Mouse (Mus musculus): ENCODE results near the gene Gm12258. TPM values are rescaled to one million over a fixed set of nuclear protein-coding genes. Genes with fewer than 3 reads are reported as not detected.

The Gm12258 gene
- total and polyA plus RNA-seq, 3 experiments = 1.4 to 3.1 (median 1.6) TPM

GRCm38 (mm10) chr11:58904838-58905237 is 57.9 kb downstream of the Gm12258 start:
- no peak overlapping the region for H3K27ac ChIP-seq (ENCODE audit: insufficient read depth, low read depth)
- peak overlapping the region in 1 of 3 experiments; percentile 82 for H3K4me3 ChIP-seq (replicated peaks in 1 of 3; ENCODE audit: low read depth in 2 of 3, low read length in 2 of 3, poor library complexity in 1 of 3)
- H3K36me3 ChIP-seq (replicated peaks in 1 of 2; ENCODE audit: control insufficient read depth in 1 of 2, insufficient read depth in 1 of 2, low read length in 1 of 2) = peaks cover 16 to 24% of the 10 kb centered on the region in 2 experiments
- peak; percentile 95 for TF ChIP-seq ZNF384 (IDR thresholded peaks at IDR 0.05; ENCODE audit: low read depth, low read length)
- 0 out of 2 replicates have a peak, but pooled peaks have one; percentile 34 for TF ChIP-seq TBP (conservative IDR thresholded peaks at IDR 0.05; ENCODE audit: low read depth, low read length)
- no peak for TF ChIP-seq ELF1 (IDR thresholded peaks at IDR 0.05; ENCODE audit: low read depth, low read length)
- TF ChIP-seq CHD2 (IDR thresholded peaks at IDR 0.05; ENCODE audit: low read length) = no peak
- H3K79me2 ChIP-seq (replicated peaks; ENCODE audit: control insufficient read depth, extremely low read depth, insufficient read depth, poor library complexity, severe bottlenecking) = peaks cover 4% of the 10 kb centered on the region; the same call in 1 of the 2 replicates
- dilution Hi-C loops (cut with MboI; ENCODE audit: extremely low pct_ligation_motif_present, extremely low pct_unique_long_range_greater_than_20kb, low sequenced_read_pairs) (no loop called here), in situ Hi-C loops (cut with MboI; ENCODE audit: low pct_ligation_motif_present, low pct_unique_long_range_greater_than_20kb, low sequenced_read_pairs) (no loop called here)
- DNase-seq (ENCODE audit: extremely low read depth) = peak; percentile 81
- no peaks in the 10 kb centered on the region for H3K9me3 ChIP-seq (replicated peaks; ENCODE audit: low read length)
- 0 out of 2 replicates have a peak overlapping the region, but pooled peaks have one; percentile 32 for H3K4me2 ChIP-seq (ENCODE audit: insufficient read depth, low read depth, poor library complexity, severe bottlenecking)
- H3K4me1 ChIP-seq (ENCODE audit: control insufficient read depth in 1 of 2, insufficient read depth in 2 of 2) = peaks cover 9 to 32% of the 10 kb centered on the region in 2 experiments
- H3K27me3 ChIP-seq (replicated peaks) = peaks cover 12% of the 10 kb centered on the region
- H3K9ac ChIP-seq (ENCODE audit: insufficient read depth, low read depth) = no peak overlapping the region

Other genes with a start within 250 kb of the Gm12258 start
Only the 20 nearest of the 23 such genes appear.
- gene Olfr322, start 188.4 kb upstream of the Gm12258 start, total RNA-seq (2012; rRNA removed) = not detected in 2 replicates
- not detected in 2 replicates for gene Olfr322, start 188.4 kb upstream of the Gm12258 start, total RNA-seq (2014; rRNA removed)
- gene Olfr322, start 188.4 kb upstream of the Gm12258 start, polyA plus RNA-seq (2012; ENCODE audit: insufficient read length, low read depth) = not detected in 2 replicates
- not detected in 2 replicates for gene Olfr320, start 166.1 kb upstream of the Gm12258 start, total RNA-seq (2012; rRNA removed)
- gene Olfr320, start 166.1 kb upstream of the Gm12258 start, total RNA-seq (2014; rRNA removed) = not detected in 2 replicates
- gene Olfr320, start 166.1 kb upstream of the Gm12258 start, polyA plus RNA-seq (2012; ENCODE audit: insufficient read length, low read depth) = not detected in 2 replicates
- not detected in 2 replicates for gene Olfr319, start 148.0 kb upstream of the Gm12258 start, total RNA-seq (2012; rRNA removed)
- gene Olfr319, start 148.0 kb upstream of the Gm12258 start, total RNA-seq (2014; rRNA removed) = not detected in 2 replicates
- gene Olfr319, start 148.0 kb upstream of the Gm12258 start, polyA plus RNA-seq (2012; ENCODE audit: insufficient read length, low read depth) = not detected in 2 replicates
- gene Olfr318, start 123.1 kb upstream of the Gm12258 start, total RNA-seq (2012; rRNA removed) = not detected in 2 replicates
- not detected in 2 replicates for gene Olfr318, start 123.1 kb upstream of the Gm12258 start, total RNA-seq (2014; rRNA removed)
- gene Olfr318, start 123.1 kb upstream of the Gm12258 start, polyA plus RNA-seq (2012; ENCODE audit: insufficient read length, low read depth) = not detected in 2 replicates
- gene Olfr317, start 107.9 kb upstream of the Gm12258 start, total RNA-seq (2012; rRNA removed) = not detected in 2 replicates
- gene Olfr317, start 107.9 kb upstream of the Gm12258 start, total RNA-seq (2014; rRNA removed) = not detected in 2 replicates
- not detected in 2 replicates for gene Olfr317, start 107.9 kb upstream of the Gm12258 start, polyA plus RNA-seq (2012; ENCODE audit: insufficient read length, low read depth)
- not detected in 2 replicates for gene Olfr316, start 94.4 kb upstream of the Gm12258 start, total RNA-seq (2012; rRNA removed)
- gene Olfr316, start 94.4 kb upstream of the Gm12258 start, total RNA-seq (2014; rRNA removed) = not detected in 2 replicates
- not detected in 2 replicates for gene Olfr316, start 94.4 kb upstream of the Gm12258 start, polyA plus RNA-seq (2012; ENCODE audit: insufficient read length, low read depth)
- not detected in 2 replicates for gene Olfr315, start 74.0 kb upstream of the Gm12258 start, total RNA-seq (2012; rRNA removed)
- gene Olfr315, start 74.0 kb upstream of the Gm12258 start, total RNA-seq (2014; rRNA removed) = not detected in 2 replicates
- not detected in 2 replicates for gene Olfr315, start 74.0 kb upstream of the Gm12258 start, polyA plus RNA-seq (2012; ENCODE audit: insufficient read length, low read depth)
- gene Olfr314, start 64.2 kb upstream of the Gm12258 start, total RNA-seq (2012; rRNA removed) = not detected in 2 replicates
- not detected in 2 replicates for gene Olfr314, start 64.2 kb upstream of the Gm12258 start, total RNA-seq (2014; rRNA removed)
- gene Olfr314, start 64.2 kb upstream of the Gm12258 start, polyA plus RNA-seq (2012; ENCODE audit: insufficient read length, low read depth) = not detected in 2 replicates
- 0.67 and 0.72 TPM in 2 replicates for gene Fam183b, start 45.2 kb upstream of the Gm12258 start, total RNA-seq (2012; rRNA removed)
- gene Fam183b, start 45.2 kb upstream of the Gm12258 start, total RNA-seq (2014; rRNA removed) = not detected in 2 replicates
- not detected in 2 replicates for gene Fam183b, start 45.2 kb upstream of the Gm12258 start, polyA plus RNA-seq (2012; ENCODE audit: insufficient read length, low read depth)
- 0.04 and 0.13 TPM in 2 replicates for gene Olfr313, start 32.2 kb upstream of the Gm12258 start, total RNA-seq (2012; rRNA removed)
- gene Olfr313, start 32.2 kb upstream of the Gm12258 start, total RNA-seq (2014; rRNA removed) = not detected in 2 replicates
- 0.09 and 0.10 TPM in 2 replicates for gene Olfr313, start 32.2 kb upstream of the Gm12258 start, polyA plus RNA-seq (2012; ENCODE audit: insufficient read length, low read depth)
- gene Olfr312, start 17.9 kb upstream of the Gm12258 start, total RNA-seq (2012; rRNA removed) = not detected in 2 replicates
- not detected in 2 replicates for gene Olfr312, start 17.9 kb upstream of the Gm12258 start, total RNA-seq (2014; rRNA removed)
- gene Olfr312, start 17.9 kb upstream of the Gm12258 start, polyA plus RNA-seq (2012; ENCODE audit: insufficient read length, low read depth) = not detected in 2 replicates
- gene Olfr311, start 7.9 kb upstream of the Gm12258 start, total RNA-seq (2012; rRNA removed) = not detected in 2 replicates
- not detected in 2 replicates for gene Olfr311, start 7.9 kb upstream of the Gm12258 start, total RNA-seq (2014; rRNA removed)
- not detected in 2 replicates for gene Olfr311, start 7.9 kb upstream of the Gm12258 start, polyA plus RNA-seq (2012; ENCODE audit: insufficient read length, low read depth)
- 3.4 and 3.6 TPM in 2 replicates for gene 2810021J22Rik, start 20.1 kb downstream of the Gm12258 start, total RNA-seq (2012; rRNA removed)
- gene 2810021J22Rik, start 20.1 kb downstream of the Gm12258 start, total RNA-seq (2014; rRNA removed) = 4.5 and 4.8 TPM in 2 replicates
- 3.3 and 3.7 TPM in 2 replicates for gene 2810021J22Rik, start 20.1 kb downstream of the Gm12258 start, polyA plus RNA-seq (2012; ENCODE audit: insufficient read length, low read depth)
- gene Zfp39, start 57.1 kb downstream of the Gm12258 start, total RNA-seq (2012; rRNA removed) = 5.7 and 7.0 TPM in 2 replicates
- 6.2 and 6.8 TPM in 2 replicates for gene Zfp39, start 57.1 kb downstream of the Gm12258 start, total RNA-seq (2014; rRNA removed)
- gene Zfp39, start 57.1 kb downstream of the Gm12258 start, polyA plus RNA-seq (2012; ENCODE audit: insufficient read length, low read depth) = 5.8 and 6.7 TPM in 2 replicates
- not detected in 2 replicates for gene Btnl10, start 70.8 kb downstream of the Gm12258 start, total RNA-seq (2012; rRNA removed)
- gene Btnl10, start 70.8 kb downstream of the Gm12258 start, total RNA-seq (2014; rRNA removed) = not detected in 2 replicates
- gene Btnl10, start 70.8 kb downstream of the Gm12258 start, polyA plus RNA-seq (2012; ENCODE audit: insufficient read length, low read depth) = not detected in 2 replicates
- gene Rnf187, start 91.8 kb downstream of the Gm12258 start, total RNA-seq (2012; rRNA removed) = 185 and 230 TPM in 2 replicates
- gene Rnf187, start 91.8 kb downstream of the Gm12258 start, total RNA-seq (2014; rRNA removed) = 175 and 188 TPM in 2 replicates
- gene Rnf187, start 91.8 kb downstream of the Gm12258 start, polyA plus RNA-seq (2012; ENCODE audit: insufficient read length, low read depth) = 181 and 195 TPM in 2 replicates
- gene Hist3h2ba, start 101.8 kb downstream of the Gm12258 start, total RNA-seq (2012; rRNA removed) = 0.34 TPM in 1 of 2 replicates, not detected in the other
- not detected in 2 replicates for gene Hist3h2ba, start 101.8 kb downstream of the Gm12258 start, total RNA-seq (2014; rRNA removed)
- not detected in 2 replicates for gene Hist3h2ba, start 101.8 kb downstream of the Gm12258 start, polyA plus RNA-seq (2012; ENCODE audit: insufficient read length, low read depth)
- 97.2 and 125 TPM in 2 replicates for gene Hist3h2a, start 107.5 kb downstream of the Gm12258 start, total RNA-seq (2012; rRNA removed)
- gene Hist3h2a, start 107.5 kb downstream of the Gm12258 start, total RNA-seq (2014; rRNA removed) = 4.4 and 6.1 TPM in 2 replicates
- 0.79 and 1.2 TPM in 2 replicates for gene Hist3h2a, start 107.5 kb downstream of the Gm12258 start, polyA plus RNA-seq (2012; ENCODE audit: insufficient read length, low read depth)
- gene Trim17, start 107.5 kb downstream of the Gm12258 start, total RNA-seq (2012; rRNA removed) = 0.21 and 0.47 TPM in 2 replicates
- not detected in 2 replicates for gene Trim17, start 107.5 kb downstream of the Gm12258 start, total RNA-seq (2014; rRNA removed)
- gene Trim17, start 107.5 kb downstream of the Gm12258 start, polyA plus RNA-seq (2012; ENCODE audit: insufficient read length, low read depth) = 0.20 and 0.49 TPM in 2 replicates
- gene Trim11, start 130.9 kb downstream of the Gm12258 start, total RNA-seq (2012; rRNA removed) = 32.5 and 33.2 TPM in 2 replicates
- gene Trim11, start 130.9 kb downstream of the Gm12258 start, total RNA-seq (2014; rRNA removed) = 22.5 and 23.2 TPM in 2 replicates
- 21.8 and 23.0 TPM in 2 replicates for gene Trim11, start 130.9 kb downstream of the Gm12258 start, polyA plus RNA-seq (2012; ENCODE audit: insufficient read length, low read depth)

All from CH12.LX (cell line).